Comparison of ENCODE assay signal across 8 mouse cellular contexts in the genomic region with DNA sequence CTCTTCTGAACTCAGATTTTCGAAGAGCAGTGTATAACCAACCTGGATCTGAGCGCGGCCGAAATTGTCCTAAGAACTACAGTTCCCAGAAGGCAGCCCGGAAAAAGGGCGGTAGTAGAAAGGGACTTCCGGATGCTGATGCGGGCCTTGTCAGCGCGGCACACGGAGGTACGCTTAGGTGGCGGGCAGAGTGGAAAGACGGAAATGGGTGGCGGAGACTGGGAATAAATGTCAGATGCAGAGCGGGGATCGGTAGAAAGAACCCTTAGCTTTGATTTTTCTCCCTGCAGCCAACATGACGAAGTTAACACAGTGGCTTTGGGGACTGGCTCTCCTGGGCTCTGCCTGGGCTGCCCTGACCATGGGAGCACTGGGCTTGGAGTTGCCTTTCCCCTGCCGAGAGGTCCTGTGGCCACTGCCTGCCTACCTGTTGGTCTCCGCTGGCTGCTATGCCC. TPM values are rescaled to one million over a fixed set of nuclear protein-coding genes. Genes with fewer than 3 reads are reported as not detected.
A peak's percentile ranks its signal among the peaks of the same experiment; 100 is the strongest.
DNase-seq lines count a peak whose midpoint lies in the region; ATAC-seq and TF ChIP-seq lines count a peak whose summit lies in the region.

No protein-coding gene starts in this region.

- peak overlapping the region; percentile 39 for H3K27ac ChIP-seq in bone marrow, adult 2 months (ENCODE audit: control insufficient read depth, insufficient read depth, low read depth, low read length, poor library complexity)
- H3K27ac ChIP-seq in embryonic facial prominence, embryonic 15.5 days (replicated peaks) = peak overlapping the region; percentile 78
- peak overlapping the region; percentile 66 for H3K27ac ChIP-seq in heart, embryonic 13.5 days (replicated peaks)
- H3K27ac ChIP-seq in liver, embryonic 16.5 days (ENCODE audit: low read length) = peak overlapping the region; percentile 60; the same call in 1 of the 2 replicates
- no peak overlapping the region for H3K27ac ChIP-seq in neural tube, embryonic 12.5 days

- no peaks in the 10 kb centered on the region for H3K27me3 ChIP-seq in embryonic facial prominence, embryonic 15.5 days
- H3K27me3 ChIP-seq in heart, embryonic 13.5 days (replicated peaks) = no peaks in the 10 kb centered on the region
- H3K27me3 ChIP-seq in liver, embryonic 16.5 days (ENCODE audit: control insufficient read depth, insufficient read depth, low read depth, low read length) = no peaks in the 10 kb centered on the region
- no peaks in the 10 kb centered on the region for H3K27me3 ChIP-seq in neural tube, embryonic 12.5 days (replicated peaks)

- under 1% methylated on average over 20 of the region's 20 CpGs for WGBS in bone marrow, adult 2 months
- WGBS in embryonic facial prominence, embryonic 15.5 days = under 1% methylated on average over 20 of the region's 20 CpGs
- under 1% methylated on average over 20 of the region's 20 CpGs for WGBS in heart, embryonic 13.5 days
- under 1% methylated on average over 20 of the region's 20 CpGs for WGBS in liver, embryonic 16.5 days (ENCODE audit: insufficient replicate concordance)
- WGBS in neural tube, embryonic 12.5 days = 2% methylated on average over 20 of the region's 20 CpGs

- no peaks in the 10 kb centered on the region for H3K9me3 ChIP-seq in embryonic facial prominence, embryonic 15.5 days (replicated peaks)
- no peaks in the 10 kb centered on the region for H3K9me3 ChIP-seq in heart, embryonic 13.5 days
- H3K9me3 ChIP-seq in liver, embryonic 16.5 days (replicated peaks; ENCODE audit: control insufficient read depth, low read length) = no peaks in the 10 kb centered on the region
- no peaks in the 10 kb centered on the region for H3K9me3 ChIP-seq in neural tube, embryonic 12.5 days

- H3K36me3 ChIP-seq in embryonic facial prominence, embryonic 15.5 days = 0 out of 2 replicates have a peak, but pooled peaks cover 5% of the 10 kb centered on the region
- H3K36me3 ChIP-seq in heart, embryonic 13.5 days = peaks cover 9% of the 10 kb centered on the region
- H3K36me3 ChIP-seq in liver, embryonic 16.5 days (ENCODE audit: control insufficient read depth, insufficient read depth) = no peaks in the 10 kb centered on the region
- no peaks in the 10 kb centered on the region for H3K36me3 ChIP-seq in neural tube, embryonic 12.5 days

- peaks cover 1% of the 10 kb centered on the region; the same call in 1 of the 2 replicates for H3K4me1 ChIP-seq in bone marrow, adult 2 months (ENCODE audit: control insufficient read depth, insufficient read depth, low read length)
- H3K4me1 ChIP-seq in embryonic facial prominence, embryonic 15.5 days = peaks cover 48% of the 10 kb centered on the region
- peaks cover 51% of the 10 kb centered on the region for H3K4me1 ChIP-seq in heart, embryonic 13.5 days
- peaks cover 23% of the 10 kb centered on the region for H3K4me1 ChIP-seq in liver, embryonic 16.5 days (ENCODE audit: control insufficient read depth, low read depth, low read length)
- H3K4me1 ChIP-seq in neural tube, embryonic 12.5 days = peaks cover 26% of the 10 kb centered on the region

- H3K9ac ChIP-seq in embryonic facial prominence, embryonic 15.5 days = peak overlapping the region; percentile 76
- H3K9ac ChIP-seq in heart, embryonic 13.5 days = peak overlapping the region; percentile 93
- H3K9ac ChIP-seq in liver, embryonic 16.5 days (ENCODE audit: low read depth, low read length) = peak overlapping the region; percentile 79
- peak overlapping the region; percentile 80 for H3K9ac ChIP-seq in neural tube, embryonic 12.5 days

- TF ChIP-seq CTCF in bone marrow, adult 2 months (IDR thresholded peaks at IDR 0.05; ENCODE audit: control insufficient read depth, insufficient read depth, low read length) = no peak

- ATAC-seq in CD4-positive, CD25-positive, alpha-beta regulatory T cell, adult 4 months = peak; percentile 94
- peak; percentile 85 for ATAC-seq in embryonic facial prominence, embryonic 15.5 days (ENCODE audit: insufficient number of reproducible peaks, low FRiP score, low TSS enrichment, low read depth)
- peak; percentile 53; the same call in 1 of the 2 replicates for ATAC-seq in heart, embryonic 13.5 days (ENCODE audit: extremely low read depth, insufficient number of reproducible peaks, low FRiP score, low TSS enrichment)
- ATAC-seq in liver, embryonic 16.5 days (ENCODE audit: low read depth) = peak; percentile 81
- peak; percentile 83 for ATAC-seq in neural tube, embryonic 12.5 days (ENCODE audit: low FRiP score, low read depth)

- TF ChIP-seq POLR2A in bone marrow, adult 2 months (IDR thresholded peaks at IDR 0.05; ENCODE audit: borderline replicate concordance, control insufficient read depth, low read depth, low read length) = peak; percentile 94

- peak; percentile 87 for DNase-seq in kidney, postnatal 10 days
- peak; percentile 67 to 77 for DNase-seq in thymus, adult 18-20 months

- H3K4me3 ChIP-seq in bone marrow, adult 2 months (replicated peaks; ENCODE audit: control insufficient read depth, low read depth, low read length) = peak overlapping the region; percentile 74
- H3K4me3 ChIP-seq in embryonic facial prominence, embryonic 15.5 days (replicated peaks) = peak overlapping the region; percentile 76
- H3K4me3 ChIP-seq in heart, embryonic 13.5 days = peak overlapping the region; percentile 75
- H3K4me3 ChIP-seq in liver, embryonic 16.5 days (ENCODE audit: low read depth, low read length) = peak overlapping the region; percentile 80
- H3K4me3 ChIP-seq in neural tube, embryonic 12.5 days = peak overlapping the region; percentile 69

- H3K4me2 ChIP-seq in embryonic facial prominence, embryonic 15.5 days (replicated peaks) = peak overlapping the region; percentile 75
- peak overlapping the region; percentile 88 for H3K4me2 ChIP-seq in heart, embryonic 13.5 days
- H3K4me2 ChIP-seq in liver, embryonic 16.5 days (ENCODE audit: low read depth, low read length) = peak overlapping the region; percentile 88
- H3K4me2 ChIP-seq in neural tube, embryonic 12.5 days (replicated peaks) = peak overlapping the region; percentile 98

RNA-seq across cellular contexts. Expression of gene Slc50a1, which starts 3.9 kb away (rescaled TPM):
- 100 to 1,000 TPM; 248 to 324 TPM for polyA plus RNA-seq in CD4-positive, CD25-positive, alpha-beta regulatory T cell, adult 4 months (2017; shearing (Covaris generic))
- 64.0 and 83.0 TPM in 2 replicates for polyA plus RNA-seq in bone marrow, adult 2 months (2011; ENCODE audit: insufficient read depth, insufficient read length, low replicate concordance, missing spikeins)
- 71.8 and 72.2 TPM in 2 replicates for polyA plus RNA-seq in embryonic facial prominence, embryonic 15.5 days (2015; fragmentation: Nextera tagmentation; extraction: Ambion mirVana)
- 40.6 and 40.7 TPM in 2 replicates for polyA plus RNA-seq in heart, embryonic 13.5 days (2015; fragmentation: Nextera tagmentation; extraction: Ambion mirVana)
- polyA plus RNA-seq in liver, embryonic 16.5 days (2015; fragmentation: Nextera tagmentation; extraction: Ambion mirVana) = 18.9 and 22.2 TPM in 2 replicates
- polyA plus RNA-seq in neural tube, embryonic 12.5 days (2016; fragmentation: Nextera tagmentation; extraction: Ambion mirVana) = 39.0 and 40.2 TPM in 2 replicates

RNA-seq across cellular contexts. Expression of gene Dpm3, which starts 7.3 kb away (rescaled TPM):
- 100 to 1,000 TPM; 116 to 155 TPM for polyA plus RNA-seq in CD4-positive, CD25-positive, alpha-beta regulatory T cell, adult 4 months (2017; shearing (Covaris generic))
- 30.7 and 39.3 TPM in 2 replicates for polyA plus RNA-seq in bone marrow, adult 2 months (2011; ENCODE audit: insufficient read depth, insufficient read length, low replicate concordance, missing spikeins)
- 150 and 173 TPM in 2 replicates for polyA plus RNA-seq in embryonic facial prominence, embryonic 15.5 days (2015; fragmentation: Nextera tagmentation; extraction: Ambion mirVana)
- polyA plus RNA-seq in heart, embryonic 13.5 days (2015; fragmentation: Nextera tagmentation; extraction: Ambion mirVana) = 77.5 and 85.1 TPM in 2 replicates
- polyA plus RNA-seq in liver, embryonic 16.5 days (2015; fragmentation: Nextera tagmentation; extraction: Ambion mirVana) = 51.9 and 59.4 TPM in 2 replicates
- polyA plus RNA-seq in neural tube, embryonic 12.5 days (2016; fragmentation: Nextera tagmentation; extraction: Ambion mirVana) = 76.4 and 83.4 TPM in 2 replicates

RNA-seq across cellular contexts. Expression of gene Efna1, which starts 14.5 kb away (rescaled TPM):
- not detected for polyA plus RNA-seq in CD4-positive, CD25-positive, alpha-beta regulatory T cell, adult 4 months (2017; shearing (Covaris generic))
- 0.99 and 2.0 TPM in 2 replicates for polyA plus RNA-seq in bone marrow, adult 2 months (2011; ENCODE audit: insufficient read depth, insufficient read length, low replicate concordance, missing spikeins)
- 55.8 and 57.4 TPM in 2 replicates for polyA plus RNA-seq in embryonic facial prominence, embryonic 15.5 days (2015; fragmentation: Nextera tagmentation; extraction: Ambion mirVana)
- polyA plus RNA-seq in heart, embryonic 13.5 days (2015; fragmentation: Nextera tagmentation; extraction: Ambion mirVana) = 33.3 and 38.4 TPM in 2 replicates
- polyA plus RNA-seq in liver, embryonic 16.5 days (2015; fragmentation: Nextera tagmentation; extraction: Ambion mirVana) = 8.1 and 12.7 TPM in 2 replicates
- 14.4 and 15.9 TPM in 2 replicates for polyA plus RNA-seq in neural tube, embryonic 12.5 days (2016; fragmentation: Nextera tagmentation; extraction: Ambion mirVana)

RNA-seq across cellular contexts. Expression of gene Trim46, which starts 20.4 kb away (rescaled TPM):
- 1 to 10 TPM; 4.0 to 7.0 TPM for polyA plus RNA-seq in CD4-positive, CD25-positive, alpha-beta regulatory T cell, adult 4 months (2017; shearing (Covaris generic))
- 0.59 and 1.6 TPM in 2 replicates for polyA plus RNA-seq in bone marrow, adult 2 months (2011; ENCODE audit: insufficient read depth, insufficient read length, low replicate concordance, missing spikeins)
- polyA plus RNA-seq in embryonic facial prominence, embryonic 15.5 days (2015; fragmentation: Nextera tagmentation; extraction: Ambion mirVana) = 5.0 and 5.9 TPM in 2 replicates
- 0.70 and 0.76 TPM in 2 replicates for polyA plus RNA-seq in heart, embryonic 13.5 days (2015; fragmentation: Nextera tagmentation; extraction: Ambion mirVana)
- polyA plus RNA-seq in liver, embryonic 16.5 days (2015; fragmentation: Nextera tagmentation; extraction: Ambion mirVana) = 0.14 and 0.28 TPM in 2 replicates
- polyA plus RNA-seq in neural tube, embryonic 12.5 days (2016; fragmentation: Nextera tagmentation; extraction: Ambion mirVana) = 32.4 and 33.5 TPM in 2 replicates

RNA-seq across cellular contexts. Expression of gene Krtcap2, which starts 20.7 kb away (rescaled TPM):
- 100 to 1,000 TPM; 258 to 319 TPM for polyA plus RNA-seq in CD4-positive, CD25-positive, alpha-beta regulatory T cell, adult 4 months (2017; shearing (Covaris generic))
- 47.8 and 69.5 TPM in 2 replicates for polyA plus RNA-seq in bone marrow, adult 2 months (2011; ENCODE audit: insufficient read depth, insufficient read length, low replicate concordance, missing spikeins)
- polyA plus RNA-seq in embryonic facial prominence, embryonic 15.5 days (2015; fragmentation: Nextera tagmentation; extraction: Ambion mirVana) = 294 and 310 TPM in 2 replicates
- 216 and 229 TPM in 2 replicates for polyA plus RNA-seq in heart, embryonic 13.5 days (2015; fragmentation: Nextera tagmentation; extraction: Ambion mirVana)
- 129 and 131 TPM in 2 replicates for polyA plus RNA-seq in liver, embryonic 16.5 days (2015; fragmentation: Nextera tagmentation; extraction: Ambion mirVana)
- polyA plus RNA-seq in neural tube, embryonic 12.5 days (2016; fragmentation: Nextera tagmentation; extraction: Ambion mirVana) = 232 and 252 TPM in 2 replicates
